Mouse (Mus musculus) MEL (cell line): ENCODE measurements around the gene Kif20b. TPM values are rescaled to one million over a fixed set of nuclear protein-coding genes. Genes with fewer than 3 reads are reported as not detected.

ENCODE experiments used
- DNase-seq: peaks from one replicate; pipeline ENCODE4 v3.0.0; 2011; ENCODE audit warnings: low read depth, low spot score
- H3K27ac ChIP-seq: 2 replicates; pipeline ENCODE4 v1.5.1; 2012; ENCODE audit warnings: low read depth, mild to moderate bottlenecking, control low read depth, low read length, moderate library complexity; ENCODE audit not compliant: control insufficient read depth
- H3K27me3 ChIP-seq, 2 experiments: fragments of 150-350 bp in 1 of 2; sonication (generic) in 1 of 2; 2 replicates each; pipeline ENCODE4 v1.6.1; 2012; ENCODE audit warnings: low read length in 2 of 2, mild to moderate bottlenecking in 2 of 2, improper control_type of control experiment in 1 of 2, moderate library complexity in 1 of 2; ENCODE audit not compliant: insufficient read depth in 2 of 2, control insufficient read depth in 1 of 2
- H3K36me3 ChIP-seq, 2 experiments: 2 replicates each; pipeline ENCODE4 v1.6.1; 2012 to 2014; ENCODE audit warnings: low read length in 2 of 2, improper control_type of control experiment in 1 of 2, inconsistent platforms in 1 of 2, mild to moderate bottlenecking in 1 of 2; ENCODE audit not compliant: insufficient read depth in 2 of 2, control insufficient read depth in 1 of 2
- H3K4me1 ChIP-seq, 2 experiments: fragments of 150-350 bp in 1 of 2; sonication (generic) in 1 of 2; 2 replicates each; pipeline ENCODE4 v1.6.1; 2012; ENCODE audit warnings: low read length in 2 of 2, improper control_type of control experiment in 1 of 2, mild to moderate bottlenecking in 1 of 2; ENCODE audit not compliant: insufficient read depth in 2 of 2, control insufficient read depth in 1 of 2
- H3K4me3 ChIP-seq, 2 experiments: fragments of 150-350 bp in 1 of 2; sonication (generic) in 1 of 2; 2 replicates each; pipeline ENCODE4 v1.5.1; 2012; ENCODE audit warnings: low read depth in 2 of 2, low read length in 2 of 2, mild to moderate bottlenecking in 2 of 2, moderate library complexity in 2 of 2, control low read depth in 1 of 2, improper control_type of control experiment in 1 of 2; ENCODE audit not compliant: control insufficient read depth in 1 of 2, insufficient read depth in 1 of 2
- H3K79me2 ChIP-seq: 2 replicates; pipeline ENCODE4 v1.6.1; 2012; ENCODE audit warnings: mild to moderate bottlenecking, low read length, moderate library complexity; ENCODE audit not compliant: control insufficient read depth, poor library complexity, insufficient read depth
- H3K9ac ChIP-seq: 2 replicates; pipeline ENCODE4 v1.6.1; 2012; ENCODE audit warnings: low read depth, mild to moderate bottlenecking, control low read depth, low read length, moderate library complexity; ENCODE audit not compliant: control insufficient read depth, poor library complexity, severe bottlenecking
- H3K9me3 ChIP-seq: fragments of 150-350 bp; sonication (generic); replicated peaks from 2 replicates; pipeline ENCODE4 v1.6.1; 2012; ENCODE audit warnings: mild to moderate bottlenecking, low read length, improper control_type of control experiment, moderate library complexity; ENCODE audit not compliant: insufficient read depth
- BHLHE40 ChIP-seq: IDR thresholded peaks from 2 replicates; pipeline ENCODE4 v1.6.1; 2012; ENCODE audit warnings: low read depth, mild to moderate bottlenecking, inconsistent platforms, low read length, improper control_type of control experiment, borderline replicate concordance
- CHD1 ChIP-seq: IDR thresholded peaks from 2 replicates; pipeline ENCODE4 v1.6.1; 2012; ENCODE audit warnings: low read depth, mild to moderate bottlenecking, inconsistent platforms, low read length, improper control_type of control experiment
- CHD2 ChIP-seq: IDR thresholded peaks from 2 replicates; pipeline ENCODE4 v1.6.1; 2011; ENCODE audit warnings: low read length, improper control_type of control experiment
- ELF1 ChIP-seq: IDR thresholded peaks from 2 replicates; pipeline ENCODE4 v1.6.1; 2014; ENCODE audit warnings: low read depth, mild to moderate bottlenecking, inconsistent platforms, low read length, improper control_type of control experiment, moderate library complexity
- EP300 ChIP-seq, 2 experiments: IDR thresholded peaks; 2 replicates each; pipeline ENCODE4 v1.6.1; 2011; ENCODE audit warnings: improper control_type of control experiment in 2 of 2, low read length in 2 of 2, low read depth in 1 of 2, mild to moderate bottlenecking in 1 of 2
- ETS1 ChIP-seq: IDR thresholded peaks from 2 replicates; pipeline ENCODE4 v1.6.1; 2012; ENCODE audit warnings: low read depth, mild to moderate bottlenecking, inconsistent platforms, low read length, improper control_type of control experiment, moderate library complexity
- GABPA ChIP-seq: IDR thresholded peaks from 2 replicates; pipeline ENCODE4 v1.6.1; 2012; ENCODE audit warnings: low read depth, mild to moderate bottlenecking, inconsistent platforms, low read length, improper control_type of control experiment, moderate library complexity
- GATA1 ChIP-seq: IDR thresholded peaks from 2 replicates; pipeline ENCODE4 v1.6.1; 2011; ENCODE audit warnings: low read depth, low read length, improper control_type of control experiment
- HCFC1 ChIP-seq: IDR thresholded peaks from 2 replicates; pipeline ENCODE4 v1.6.1; 2012; ENCODE audit warnings: low read depth, mild to moderate bottlenecking, inconsistent platforms, low read length, improper control_type of control experiment, moderate library complexity
- JUND ChIP-seq: IDR thresholded peaks from 2 replicates; pipeline ENCODE4 v1.6.1; 2011; ENCODE audit warnings: low read depth, mild to moderate bottlenecking, improper control_type of control experiment, low read length
- KAT2A ChIP-seq: conservative IDR thresholded peaks from 2 replicates; pipeline ENCODE4 v1.6.1; 2012; ENCODE audit warnings: low read depth, low read length, improper control_type of control experiment, inconsistent platforms
- MAFK ChIP-seq: IDR thresholded peaks from 2 replicates; pipeline ENCODE4 v1.6.1; 2011; ENCODE audit warnings: low read depth, mild to moderate bottlenecking, low read length, improper control_type of control experiment, borderline replicate concordance
- MAX ChIP-seq: IDR thresholded peaks from 2 replicates; pipeline ENCODE4 v1.6.1; 2011; ENCODE audit warnings: low read length, improper control_type of control experiment
- MAZ ChIP-seq: IDR thresholded peaks from 2 replicates; pipeline ENCODE4 v1.6.1; 2012; ENCODE audit warnings: low read depth, mild to moderate bottlenecking, inconsistent platforms, low read length, improper control_type of control experiment
- MXI1 ChIP-seq: IDR thresholded peaks from 2 replicates; pipeline ENCODE4 v1.6.1; 2011; ENCODE audit warnings: mild to moderate bottlenecking, low read depth, low read length, improper control_type of control experiment
- MYB ChIP-seq: IDR thresholded peaks from 2 replicates; pipeline ENCODE4 v1.6.1; 2011; ENCODE audit warnings: mild to moderate bottlenecking, low read depth, low read length, improper control_type of control experiment
- MYC ChIP-seq: IDR thresholded peaks from 2 replicates; pipeline ENCODE4 v1.6.1; 2011; ENCODE audit warnings: low read depth, mild to moderate bottlenecking, low read length, improper control_type of control experiment, moderate library complexity
- NRF1 ChIP-seq: IDR thresholded peaks from 2 replicates; pipeline ENCODE4 v1.6.1; 2014; ENCODE audit warnings: low read depth, mild to moderate bottlenecking, inconsistent platforms, low read length, improper control_type of control experiment, moderate library complexity; ENCODE audit not compliant: poor library complexity, insufficient read depth, severe bottlenecking
- POLR2A ChIP-seq, 2 experiments: IDR thresholded peaks; 2 replicates each; pipeline ENCODE4 v1.6.1; 2011 to 2012; ENCODE audit warnings: low read length in 2 of 2, mild to moderate bottlenecking in 2 of 2, control low read depth in 1 of 2, improper control_type of control experiment in 1 of 2, low read depth in 1 of 2, moderate library complexity in 1 of 2; ENCODE audit not compliant: control insufficient read depth in 1 of 2, insufficient read depth in 1 of 2, poor library complexity in 1 of 2
- POLR2AphosphoS2 ChIP-seq: IDR thresholded peaks from 2 replicates; pipeline ENCODE4 v1.6.1; 2011; ENCODE audit warnings: low read length, improper control_type of control experiment
- RCOR1 ChIP-seq: IDR thresholded peaks from 2 replicates; pipeline ENCODE4 v1.6.1; 2012; ENCODE audit warnings: low read depth, mild to moderate bottlenecking, inconsistent platforms, low read length, improper control_type of control experiment
- SIN3A ChIP-seq: IDR thresholded peaks from 2 replicates; pipeline ENCODE4 v1.6.1; 2012; ENCODE audit warnings: low read length, improper control_type of control experiment, inconsistent platforms
- SMC3 ChIP-seq: IDR thresholded peaks from 2 replicates; pipeline ENCODE4 v1.6.1; 2011; ENCODE audit warnings: low read depth, low read length, improper control_type of control experiment
- TAL1 ChIP-seq: IDR thresholded peaks from 2 replicates; pipeline ENCODE4 v1.6.1; 2012; ENCODE audit warnings: mild to moderate bottlenecking, inconsistent platforms, low read length, moderate library complexity, mixed read lengths
- TBP ChIP-seq: IDR thresholded peaks from 2 replicates; pipeline ENCODE4 v1.8.0; 2011; ENCODE audit warnings: low read depth, low read length, improper control_type of control experiment
- TCF12 ChIP-seq: IDR thresholded peaks from 2 replicates; pipeline ENCODE4 v1.6.1; 2014; ENCODE audit warnings: low read depth, mild to moderate bottlenecking, inconsistent platforms, low read length, improper control_type of control experiment, moderate library complexity
- UBTF ChIP-seq: IDR thresholded peaks from 2 replicates; pipeline ENCODE4 v1.6.1; 2012; ENCODE audit warnings: low read depth, mild to moderate bottlenecking, inconsistent platforms, low read length, improper control_type of control experiment, moderate library complexity, borderline replicate concordance; ENCODE audit not compliant: insufficient read depth
- USF1 ChIP-seq: IDR thresholded peaks from 2 replicates; pipeline ENCODE4 v1.6.1; 2014; ENCODE audit warnings: low read depth, mild to moderate bottlenecking, inconsistent platforms, low read length, improper control_type of control experiment, moderate library complexity
- USF2 ChIP-seq, 2 experiments: IDR thresholded peaks; 2 replicates each; pipeline ENCODE4 v1.6.1; 2011 to 2012; ENCODE audit warnings: improper control_type of control experiment in 2 of 2, low read length in 2 of 2, borderline replicate concordance in 1 of 2, inconsistent platforms in 1 of 2, low read depth in 1 of 2, mild to moderate bottlenecking in 1 of 2; ENCODE audit not compliant: insufficient read depth in 1 of 2
- ZMIZ1 ChIP-seq: IDR thresholded peaks from 2 replicates; pipeline ENCODE4 v1.6.1; 2012; ENCODE audit warnings: low read depth, mild to moderate bottlenecking, inconsistent platforms, low read length, improper control_type of control experiment, moderate library complexity
- polyA plus RNA-seq, 2 experiments: library from polyadenylated mRNA; stranded (reverse) in 1 of 2; unstranded in 1 of 2; fragments of >175 nt in 1 of 2; fragments of >200 nt in 1 of 2; gene quantifications; 2 replicates each; pipeline versions ENCODE4 v1.2.1 to v1.2.4; 2012; ENCODE audit warnings: low replicate concordance in 2 of 2, low read depth in 1 of 2; ENCODE audit not compliant: insufficient read length in 2 of 2, insufficient read depth in 1 of 2, missing spikeins in 1 of 2
- total RNA-seq: library from RNA; depleted of rRNA; stranded (reverse); fragments of 300-350 nt; gene quantifications from 2 replicates; pipeline ENCODE4 v1.2.3, GENCODE M21; 2012

The Kif20b gene
- total and polyA plus RNA-seq, 3 experiments = 40.0 to 55.5 (median 41.6) TPM

DNA sequence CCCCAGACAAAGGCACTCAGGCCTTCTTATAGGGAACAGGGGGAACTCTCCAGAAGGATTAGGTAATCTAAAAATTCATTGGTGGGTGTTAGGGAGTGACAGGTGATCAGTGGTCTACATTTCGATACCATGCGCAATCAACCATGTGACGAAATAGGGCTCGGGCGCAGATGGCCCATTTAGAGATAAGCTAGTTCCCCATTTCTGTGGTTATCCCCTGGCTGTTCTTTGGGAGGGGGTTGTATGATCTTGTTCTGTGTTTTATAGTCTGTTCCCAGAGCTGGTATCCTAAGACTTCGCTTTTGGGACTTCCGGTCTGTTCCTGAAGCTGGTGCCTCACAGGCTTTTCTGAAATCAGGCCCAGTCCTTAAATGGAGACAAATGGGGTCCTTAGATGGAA, 16.7 kb upstream of the Kif20b start:
- Histone ChIP-seq H3K4me1 (peaks cover 25 to 30% of the 10 kb centered on the region in 2 experiments), H3K79me2 (no peaks in the 10 kb centered on the region)
- peak; percentile 89 for DNase-seq
- TF ChIP-seq ELF1 (0 out of 2 replicates have a peak, but pooled peaks have one; percentile 54), ETS1 (peak; percentile 99), MAFK (peak; percentile 57; the same call in 1 of the 2 replicates), RCOR1 (peak; percentile 83), SIN3A (peak; percentile 89), ZMIZ1 (no peak), TCF12 (peak; percentile 91), MYB (no peak), JUND (0 out of 2 replicates have a peak, but pooled peaks have one; percentile 30), USF1 (peak; percentile 86), KAT2A (no peak), HCFC1 (0 out of 2 replicates have a peak, but pooled peaks have one; percentile 24), MAX (peak; percentile 77; the same call in 1 of the 2 replicates), POLR2A (IDR thresholded peaks at IDR 0.05; ENCODE audit: control insufficient read depth in 1 of 2, insufficient read depth in 1 of 2, low read depth in 1 of 2, low read length in 2 of 2, poor library complexity in 1 of 2) (no peak), POLR2AphosphoS2 (no peak), GATA1 (peak; percentile 95), MXI1 (peak; percentile 80), TBP (no peak), EP300 (IDR thresholded peaks at IDR 0.05; ENCODE audit: low read depth in 1 of 2, low read length in 2 of 2) (peak; percentile 93 to 96), MYC (peak; percentile 94), USF2 (IDR thresholded peaks at IDR 0.05; ENCODE audit: borderline replicate concordance in 1 of 2, insufficient read depth in 1 of 2, low read depth in 1 of 2, low read length in 2 of 2) (0 out of 4 replicates have a peak, but pooled peaks of 1 of the 2 experiments have one; percentile 12), NRF1 (peak; percentile 53; the same call in 1 of the 2 replicates), GABPA (no peak), UBTF (no peak), CHD1 (no peak), MAZ (peak; percentile 85; the same call in 1 of the 2 replicates), CHD2 (peak; percentile 55; the same call in 1 of the 2 replicates), TAL1 (peak; percentile 86), BHLHE40 (peak; percentile 70), SMC3 (no peak)
- TF ChIP-seq, all 39 proteins: peak for 20
- peak overlapping the region; percentile 63 for H3K27ac ChIP-seq
- no peaks in the 10 kb centered on the region for H3K27me3 ChIP-seq
- peak overlapping the region; percentile 11 to 35; a peak in 3 of 4 replicates for H3K4me3 ChIP-seq
- peaks cover 0 to 30% of the 10 kb centered on the region in 2 experiments; a peak in 2 of 4 replicates for H3K36me3 ChIP-seq
- H3K9me3 ChIP-seq = no peaks in the 10 kb centered on the region
- H3K9ac ChIP-seq = peak overlapping the region; percentile 40
